In genomic region chr14:68391875-68392274, GRCm38 (mm10) we compare ENCODE assay signal across 18 mouse cellular contexts.
DNase-seq lines count a peak whose midpoint lies in the region; ATAC-seq and TF ChIP-seq lines count a peak whose summit lies in the region.
"Had no signal": no experiment of that assay in that cellular context is flagged by ENCODE, and none has a peak within 500 bp of the region (broad histone marks: within the 10 kb centered on the region; RNA-seq: fewer than 3 reads in every experiment).

No protein-coding gene starts in this region.

- no peak for TF ChIP-seq POLR2A in kidney, adult 2 months (IDR thresholded peaks at IDR 0.05; ENCODE audit: low read depth, low read length)

- no peak overlapping the region for H3K27ac ChIP-seq in kidney, postnatal 0 days
- H3K27ac ChIP-seq in kidney, adult 2 months (ENCODE audit: insufficient read depth, low read depth, low read length) = no peak overlapping the region
- H3K27ac ChIP-seq in hindbrain, embryonic 11.5 days (ENCODE audit: low read depth, low read length) = peak overlapping the region; percentile 70
- no peak overlapping the region for H3K27ac ChIP-seq in midbrain, postnatal 0 days (ENCODE audit: low read depth, low read length)
- H3K27ac ChIP-seq in intestine, embryonic 16.5 days (ENCODE audit: low read length) = no peak overlapping the region
- H3K27ac ChIP-seq in heart, embryonic 10.5 days = no peak overlapping the region
- H3K27ac ChIP-seq: embryonic facial prominence, embryonic 12.5 days had no signal

- peak; percentile 66 for DNase-seq in kidney, postnatal 0 days (ENCODE audit: low spot score)
- no peak for DNase-seq in kidney, adult 2 months
- peak; percentile 71 for DNase-seq in embryo, embryonic 11 days
- DNase-seq in hindbrain, embryonic 11.5 days (ENCODE audit: low spot score) = peak; percentile 62
- DNase-seq in midbrain, postnatal 0 days (ENCODE audit: low spot score) = peak; percentile 25
- no peak for DNase-seq in adrenal gland, postnatal 4 days (ENCODE audit: low spot score in 2 of 2)
- no peak for DNase-seq in heart, embryonic 10.5 days (ENCODE audit: low spot score)
- DNase-seq: adrenal gland, postnatal 10 days; cerebellum, adult 9-11 months; gastrocnemius, postnatal 10 days; heart, postnatal 10 days; kidney, postnatal 36 days; liver; liver, postnatal 0 days; lung, postnatal 14 days had no signal

- WGBS in kidney, postnatal 0 days = 16% methylated on average over 3 of the region's 3 CpGs
- WGBS in kidney, adult 2 months = 33% methylated on average over 3 of the region's 3 CpGs
- 11% methylated on average over 3 of the region's 3 CpGs for WGBS in hindbrain, embryonic 11.5 days
- 34% methylated on average over 3 of the region's 3 CpGs for WGBS in midbrain, postnatal 0 days
- 23% methylated on average over 3 of the region's 3 CpGs for WGBS in intestine, embryonic 16.5 days
- WGBS in heart, embryonic 10.5 days = 76% methylated on average over 3 of the region's 3 CpGs

- H3K4me2 ChIP-seq in kidney, postnatal 0 days (ENCODE audit: low read length) = no peak overlapping the region
- no peak overlapping the region for H3K4me2 ChIP-seq in hindbrain, embryonic 11.5 days (replicated peaks; ENCODE audit: low read depth, low read length)
- H3K4me2 ChIP-seq in midbrain, postnatal 0 days (ENCODE audit: low read depth, low read length, poor library complexity, severe bottlenecking) = no peak overlapping the region
- no peak overlapping the region for H3K4me2 ChIP-seq in intestine, embryonic 16.5 days (ENCODE audit: low read depth, low read length)
- H3K4me2 ChIP-seq: embryonic facial prominence, embryonic 12.5 days had no signal

- no peaks in the 10 kb centered on the region for H3K36me3 ChIP-seq in kidney, postnatal 0 days (ENCODE audit: insufficient read depth, low read length)
- no peaks in the 10 kb centered on the region for H3K36me3 ChIP-seq in kidney, adult 2 months (ENCODE audit: control insufficient read depth, insufficient read depth, low read length)
- no peaks in the 10 kb centered on the region for H3K36me3 ChIP-seq in hindbrain, embryonic 11.5 days (ENCODE audit: control insufficient read depth, insufficient read depth, low read length)
- H3K36me3 ChIP-seq in midbrain, postnatal 0 days (ENCODE audit: insufficient read depth, low read length) = no peaks in the 10 kb centered on the region
- no peaks in the 10 kb centered on the region for H3K36me3 ChIP-seq in intestine, embryonic 16.5 days (ENCODE audit: control insufficient read depth, insufficient read depth, low read length)
- H3K36me3 ChIP-seq in heart, embryonic 10.5 days = no peaks in the 10 kb centered on the region
- H3K36me3 ChIP-seq: embryonic facial prominence, embryonic 12.5 days had no signal

- no peak for TF ChIP-seq CTCF in kidney, postnatal 0 days (IDR thresholded peaks at IDR 0.05; ENCODE audit: low read depth)
- TF ChIP-seq CTCF in kidney, adult 2 months (conservative IDR thresholded peaks at IDR 0.05; ENCODE audit: insufficient read depth, insufficient read length, low read depth, low read length) = no peak
- no peak for TF ChIP-seq CTCF in midbrain, postnatal 0 days (IDR thresholded peaks at IDR 0.05)

- H3K27me3 ChIP-seq in kidney, postnatal 0 days (ENCODE audit: insufficient read depth, low read length) = no peaks in the 10 kb centered on the region
- no peaks in the 10 kb centered on the region for H3K27me3 ChIP-seq in kidney, adult 2 months (replicated peaks; ENCODE audit: control insufficient read depth, insufficient read depth, low read length)
- no peaks in the 10 kb centered on the region for H3K27me3 ChIP-seq in hindbrain, embryonic 11.5 days (ENCODE audit: control insufficient read depth, insufficient read depth, low read length)
- no peaks in the 10 kb centered on the region for H3K27me3 ChIP-seq in midbrain, postnatal 0 days (ENCODE audit: insufficient read depth, low read length)
- no peaks in the 10 kb centered on the region for H3K27me3 ChIP-seq in intestine, embryonic 16.5 days (replicated peaks; ENCODE audit: control insufficient read depth, insufficient read depth, low read length)
- no peaks in the 10 kb centered on the region for H3K27me3 ChIP-seq in heart, embryonic 10.5 days (ENCODE audit: insufficient read depth, poor library complexity, severe bottlenecking)
- H3K27me3 ChIP-seq: embryonic facial prominence, embryonic 12.5 days; megakaryocyte, embryonic 14.5 days had no signal

- H3K9me3 ChIP-seq in kidney, postnatal 0 days (replicated peaks; ENCODE audit: low read length) = no peaks in the 10 kb centered on the region
- no peaks in the 10 kb centered on the region for H3K9me3 ChIP-seq in hindbrain, embryonic 11.5 days (ENCODE audit: control insufficient read depth, low read length)
- H3K9me3 ChIP-seq in midbrain, postnatal 0 days (ENCODE audit: low read length) = no peaks in the 10 kb centered on the region
- H3K9me3 ChIP-seq in intestine, embryonic 16.5 days (ENCODE audit: control insufficient read depth, low read length) = no peaks in the 10 kb centered on the region
- no peaks in the 10 kb centered on the region for H3K9me3 ChIP-seq in heart, embryonic 10.5 days
- H3K9me3 ChIP-seq: embryonic facial prominence, embryonic 12.5 days; megakaryocyte, embryonic 14.5 days had no signal

- no peak overlapping the region for H3K9ac ChIP-seq in kidney, postnatal 0 days (ENCODE audit: low read depth, low read length)
- H3K9ac ChIP-seq in hindbrain, embryonic 11.5 days (ENCODE audit: low read depth, low read length) = no peak overlapping the region
- H3K9ac ChIP-seq in midbrain, postnatal 0 days (replicated peaks; ENCODE audit: low read length, poor library complexity, severe bottlenecking) = no peak overlapping the region
- no peak overlapping the region for H3K9ac ChIP-seq in intestine, embryonic 16.5 days (ENCODE audit: low read depth, low read length)
- H3K9ac ChIP-seq: embryonic facial prominence, embryonic 12.5 days; liver, postnatal 0 days had no signal

- H3K4me1 ChIP-seq in kidney, postnatal 0 days (replicated peaks; ENCODE audit: insufficient read depth, low read length) = no peaks in the 10 kb centered on the region
- H3K4me1 ChIP-seq in kidney, adult 2 months (ENCODE audit: control insufficient read depth, insufficient read depth, low read length) = no peaks in the 10 kb centered on the region
- no peaks in the 10 kb centered on the region for H3K4me1 ChIP-seq in hindbrain, embryonic 11.5 days (replicated peaks; ENCODE audit: control insufficient read depth, insufficient read depth, low read length)
- no peaks in the 10 kb centered on the region for H3K4me1 ChIP-seq in midbrain, postnatal 0 days (ENCODE audit: insufficient read depth, low read length)
- H3K4me1 ChIP-seq in intestine, embryonic 16.5 days (ENCODE audit: control insufficient read depth, insufficient read depth, low read length) = no peaks in the 10 kb centered on the region
- no peaks in the 10 kb centered on the region for H3K4me1 ChIP-seq in heart, embryonic 10.5 days
- H3K4me1 ChIP-seq: embryonic facial prominence, embryonic 12.5 days; megakaryocyte, embryonic 14.5 days had no signal

- no peak overlapping the region for H3K4me3 ChIP-seq in kidney, postnatal 0 days (replicated peaks; ENCODE audit: low read depth, low read length)
- no peak overlapping the region for H3K4me3 ChIP-seq in kidney, adult 2 months (ENCODE audit: insufficient read depth, low read depth, low read length)
- H3K4me3 ChIP-seq in hindbrain, embryonic 11.5 days (ENCODE audit: low read depth, low read length) = no peak overlapping the region
- no peak overlapping the region for H3K4me3 ChIP-seq in midbrain, postnatal 0 days (ENCODE audit: low read depth, low read length)
- no peak overlapping the region for H3K4me3 ChIP-seq in intestine, embryonic 16.5 days (ENCODE audit: low read length)
- H3K4me3 ChIP-seq in heart, embryonic 10.5 days = no peak overlapping the region
- H3K4me3 ChIP-seq: embryonic facial prominence, embryonic 12.5 days; megakaryocyte, embryonic 14.5 days had no signal

- ATAC-seq in kidney, postnatal 0 days (replicated peaks; ENCODE audit: low FRiP score, low read depth) = no peak
- ATAC-seq in hindbrain, embryonic 11.5 days (ENCODE audit: low FRiP score) = peak; percentile 81
- no peak for ATAC-seq in midbrain, postnatal 0 days (ENCODE audit: low FRiP score)
- ATAC-seq in intestine, embryonic 16.5 days = no peak
- ATAC-seq: liver, postnatal 0 days had no signal

Comparison
In these comparisons a context has a peak if more than half of its experiments do, and no peak if none do; other contexts are left out.
1. DNase-seq: peak in kidney, postnatal 0 days (single experiment), embryo, embryonic 11 days (single experiment), hindbrain, embryonic 11.5 days (single experiment) and midbrain, postnatal 0 days (single experiment); none in kidney, adult 2 months (single experiment), adrenal gland, postnatal 4 days (0 of 2) and heart, embryonic 10.5 days (single experiment).